Mouse (Mus musculus) gastrocnemius, adult 8-10 months (tissue): ENCODE results near the gene Fkbp11. TPM values are rescaled to one million over a fixed set of nuclear protein-coding genes. Genes with fewer than 3 reads are reported as not detected.

Experiments
- DNase-seq, 2 experiments: peaks; one replicate each; pipeline ENCODE4 v3.0.0; 2022; ENCODE audit warnings: low spot score in 2 of 2
- total RNA-seq, 4 experiments: library from RNA; stranded (reverse); gene quantifications; 2 replicates each; pipeline ENCODE4 v1.2.4; 2022

The Fkbp11 gene
- total RNA-seq, 4 experiments from 2014 or later: 0.43 to 0.92 (median 0.72) TPM; not detected in 1

DNA sequence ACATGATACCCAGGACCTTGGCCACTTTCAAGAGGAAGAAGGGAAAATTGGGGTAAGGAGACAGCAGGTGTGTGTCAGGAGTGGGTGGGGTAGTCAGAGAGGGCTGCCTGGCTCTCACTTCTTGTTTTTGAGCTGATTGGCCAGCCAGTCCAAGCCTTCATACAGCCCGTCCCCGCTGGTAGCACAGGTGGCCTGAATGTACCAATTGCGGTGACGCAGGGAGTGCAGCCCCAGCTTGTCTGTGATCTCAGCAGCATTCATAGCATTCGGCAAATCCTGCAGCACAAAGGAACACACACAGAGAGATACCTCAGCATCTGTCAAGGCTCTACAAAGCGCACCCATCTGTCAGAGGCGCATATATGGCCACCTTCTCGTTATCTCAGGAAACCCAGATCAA is 12.2 kb upstream of the Fkbp11 start:
- no peak for DNase-seq

DNA sequence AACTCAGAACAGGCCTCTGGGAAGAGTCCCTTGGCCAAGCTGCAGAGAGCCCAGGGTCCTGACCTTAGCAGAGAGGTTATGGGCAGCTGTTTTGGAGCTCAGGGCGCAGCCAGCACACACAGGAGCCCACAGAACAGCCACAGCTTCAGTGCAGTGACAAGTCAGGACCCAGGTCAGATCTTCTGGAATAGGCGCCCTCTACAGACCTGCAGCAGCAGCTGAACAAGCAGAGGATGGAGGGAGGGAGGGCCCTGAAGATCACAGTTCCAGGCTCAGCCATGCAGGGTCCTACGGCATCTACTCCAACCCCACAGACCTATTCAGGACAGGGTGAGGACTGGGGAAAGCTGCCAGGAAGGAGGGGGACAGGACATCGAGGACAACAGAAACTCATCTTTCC is 10.8 kb upstream of the Fkbp11 start:
- DNase-seq: no peak

DNA sequence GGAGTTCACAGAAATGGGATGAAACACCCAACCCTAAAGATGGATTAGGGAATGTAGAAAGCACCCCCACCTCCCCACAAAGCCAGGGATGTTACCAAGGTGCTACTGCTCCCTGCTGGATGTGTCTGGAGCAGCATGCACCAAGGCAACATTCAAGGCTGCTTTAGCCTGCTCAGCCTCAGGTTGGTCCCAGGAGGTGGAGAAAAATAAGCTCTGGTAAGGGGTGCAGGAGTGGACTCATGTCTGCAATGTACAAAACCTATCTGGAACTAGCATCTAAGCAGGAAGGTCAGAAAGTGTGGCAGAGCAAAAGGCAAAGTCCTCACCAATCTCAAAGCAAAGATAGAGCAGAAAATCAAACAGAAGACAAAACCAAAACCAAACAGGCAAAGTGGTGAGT is 9.9 kb upstream of the Fkbp11 start:
- DNase-seq: no peak

DNA sequence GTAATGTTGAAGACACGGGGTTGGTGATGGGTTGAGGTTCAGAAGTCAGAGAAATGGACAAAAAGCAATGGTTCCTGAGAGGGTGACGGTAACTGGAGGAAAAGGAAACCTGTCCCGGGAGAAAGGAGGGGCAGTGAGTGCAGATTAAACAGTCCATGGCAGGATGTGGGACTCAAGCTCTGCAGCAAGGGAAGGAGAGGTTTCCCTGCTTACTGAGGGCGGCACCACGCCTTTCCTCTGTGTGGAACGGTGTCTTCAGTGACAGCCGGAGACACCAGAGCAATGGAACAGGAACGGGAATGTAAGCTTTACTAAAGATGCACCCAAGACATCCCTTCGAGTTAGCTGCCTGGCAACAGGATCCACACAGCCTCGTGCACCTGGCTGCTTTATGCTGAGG is 8.5 kb upstream of the Fkbp11 start:
- DNase-seq: no peak

DNA sequence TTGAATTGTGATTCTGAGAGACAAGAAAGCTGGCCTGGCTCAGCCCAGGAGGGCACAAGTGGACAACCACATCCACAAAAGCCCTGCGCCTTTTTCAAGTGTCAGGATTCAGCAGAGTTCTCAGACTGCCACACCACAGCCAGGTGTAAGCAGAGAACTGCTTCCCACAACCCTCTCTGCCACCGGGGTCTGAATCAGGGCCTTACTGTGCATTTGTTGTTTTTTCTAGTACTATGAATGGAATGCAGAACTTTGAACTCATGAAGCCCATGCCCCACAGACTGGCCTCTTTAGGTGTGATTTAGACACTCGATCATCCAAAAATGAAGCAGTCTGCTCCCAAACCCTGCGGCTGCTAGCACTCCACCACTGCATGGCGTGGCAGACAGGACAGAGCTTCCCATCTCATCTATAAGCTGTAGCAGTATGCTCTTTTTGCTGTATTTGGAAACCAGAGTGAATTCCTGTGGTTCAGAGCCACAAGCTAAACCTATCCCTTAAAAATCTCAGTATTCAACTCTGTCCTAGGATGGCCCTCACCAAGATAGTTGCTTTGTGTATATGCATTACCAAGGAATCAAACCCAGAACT is 6.1 kb upstream of the Fkbp11 start:
- DNase-seq: no peak

DNA sequence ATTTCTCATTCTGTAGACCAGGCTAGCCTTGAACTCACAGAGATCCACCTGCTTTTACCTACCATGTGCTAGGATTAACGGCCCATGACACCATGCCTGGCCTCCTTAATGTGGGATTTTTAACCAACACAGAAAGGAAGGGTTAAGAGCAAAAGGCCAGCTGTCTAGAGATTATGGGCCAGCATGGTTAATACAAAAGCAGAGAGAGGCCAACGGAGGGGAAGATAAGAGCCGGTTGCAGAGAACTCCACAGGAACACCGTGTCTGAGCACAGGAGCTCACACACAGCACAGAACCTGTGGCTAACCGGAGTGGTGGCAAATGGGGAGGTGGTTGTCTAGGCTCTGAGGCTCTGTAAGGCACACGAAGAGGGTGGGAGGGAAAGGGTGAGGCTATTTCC is 5.4 kb upstream of the Fkbp11 start:
- DNase-seq: no peak

DNA sequence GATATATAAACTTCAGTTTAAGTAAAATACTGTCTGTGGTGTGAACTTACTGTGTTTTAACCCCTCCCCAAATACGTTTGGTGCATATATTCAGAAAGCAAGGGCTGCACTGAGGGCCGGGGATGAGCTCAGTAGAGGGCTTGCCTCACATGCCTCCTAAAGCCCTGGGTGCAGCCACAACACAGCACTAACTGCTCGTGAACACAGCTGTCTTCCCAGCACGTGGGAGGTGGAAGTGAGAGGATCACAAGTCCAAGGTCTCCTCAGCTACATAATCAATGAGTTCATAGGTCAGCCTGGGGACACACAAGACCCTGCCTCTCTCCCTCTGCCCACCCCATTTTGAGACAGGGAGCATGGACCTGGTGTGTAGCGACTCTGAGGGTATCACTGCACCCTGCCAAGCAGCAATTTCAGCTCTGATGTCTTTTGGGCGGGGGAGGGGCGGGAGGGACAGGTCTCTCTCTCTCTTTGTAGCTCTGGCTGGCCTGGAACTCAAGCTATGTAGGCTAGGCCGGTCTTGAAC is 4.1 kb upstream of the Fkbp11 start:
- DNase-seq: no peak

DNA sequence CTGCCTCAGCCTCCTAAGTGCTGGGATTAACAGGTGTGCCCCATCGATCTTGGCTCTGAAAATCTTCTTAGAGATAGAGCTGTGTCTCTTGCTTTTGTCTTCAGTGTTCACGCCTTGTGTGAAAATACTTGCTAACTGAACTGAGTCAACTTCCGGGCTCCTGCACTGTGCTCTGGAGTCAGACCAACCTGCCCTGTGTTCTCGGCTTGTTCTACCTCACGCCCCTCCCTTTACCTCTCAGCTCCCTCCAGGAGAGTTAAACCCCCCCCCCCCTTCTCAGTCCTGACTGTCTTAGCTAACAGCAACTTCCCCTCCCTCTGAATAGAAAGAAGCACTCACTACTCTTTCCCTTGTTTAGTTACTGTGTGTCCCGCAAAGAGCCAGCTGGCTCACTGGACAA is 2.8 kb upstream of the Fkbp11 start:
- no peak for DNase-seq

DNA sequence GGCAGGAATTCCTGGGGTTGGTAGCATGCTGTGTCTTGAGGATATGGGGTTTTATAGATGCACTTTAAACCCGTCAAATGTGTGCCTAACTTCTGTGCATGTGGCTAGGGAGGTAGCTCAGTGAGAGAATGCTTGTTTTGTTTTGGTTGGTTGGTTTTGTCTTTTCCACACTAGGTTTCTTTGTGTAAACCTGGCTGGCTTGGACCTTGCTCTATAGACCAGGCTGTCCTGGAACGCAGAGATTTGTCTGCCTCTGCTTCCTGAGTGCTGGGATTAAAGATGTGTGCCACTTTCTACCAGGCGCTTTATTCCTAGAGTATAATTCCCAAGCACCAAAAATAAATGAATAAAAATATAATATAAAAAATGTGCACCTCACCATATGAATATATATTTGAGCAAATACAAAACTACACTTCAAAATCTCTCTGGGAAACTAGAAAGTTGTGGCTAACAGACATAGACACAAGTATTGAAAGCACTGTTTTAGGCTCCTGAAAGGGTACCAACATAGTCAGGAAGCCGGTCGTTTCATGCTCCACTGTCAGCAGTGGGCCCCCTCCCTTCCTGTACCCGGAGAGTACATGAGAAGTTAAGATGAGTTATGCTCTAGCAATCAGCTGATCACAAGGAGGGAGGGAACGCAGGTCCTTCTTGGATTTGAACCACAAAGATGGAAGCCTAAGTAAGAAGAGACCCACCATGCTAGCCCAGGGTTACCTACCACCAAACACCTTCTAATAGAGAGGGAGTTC is 2.0 kb upstream of the Fkbp11 start:
- DNase-seq: no peak

DNA sequence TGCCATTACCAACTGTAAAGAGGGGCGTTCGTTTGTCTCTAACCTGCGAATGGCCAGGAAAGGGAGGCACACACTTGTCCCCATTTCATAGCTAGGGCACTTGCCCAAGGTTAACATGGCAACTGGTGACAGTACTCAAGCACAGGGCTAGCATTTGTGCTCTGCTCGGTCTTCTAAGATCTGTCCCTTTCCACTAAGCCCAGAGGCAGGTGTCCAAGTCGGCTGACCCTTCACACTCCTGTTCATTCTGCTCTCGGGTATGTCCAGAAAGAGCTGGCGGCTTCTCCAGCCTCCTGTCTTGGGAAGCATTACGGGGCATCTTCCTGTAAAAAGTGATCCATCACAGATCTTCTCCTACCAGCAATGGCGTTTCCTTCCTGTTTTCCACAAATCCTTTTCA is 368 bp upstream of the Fkbp11 start:
- DNase-seq: no peak

DNA sequence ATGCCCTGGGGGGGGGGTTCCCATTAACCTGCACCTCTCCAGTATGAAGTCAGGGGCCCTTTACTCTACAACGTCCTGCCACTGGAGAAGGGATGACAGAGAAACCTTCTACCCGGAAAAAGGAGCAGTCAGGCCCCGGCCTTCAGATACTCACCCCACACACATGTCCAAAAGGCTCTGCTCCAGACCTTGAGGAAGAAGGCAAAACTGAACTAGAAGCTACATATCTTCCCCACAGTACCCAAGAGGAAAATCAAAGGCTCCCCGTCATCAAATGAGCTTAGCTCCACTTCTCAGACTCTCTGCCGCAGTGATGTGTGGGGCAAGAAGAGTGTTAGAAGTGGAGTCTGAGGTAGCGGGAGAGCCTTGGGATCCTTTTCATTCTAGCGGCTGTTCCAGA is 1.3 kb downstream of the Fkbp11 start:
- no peak for DNase-seq

DNA sequence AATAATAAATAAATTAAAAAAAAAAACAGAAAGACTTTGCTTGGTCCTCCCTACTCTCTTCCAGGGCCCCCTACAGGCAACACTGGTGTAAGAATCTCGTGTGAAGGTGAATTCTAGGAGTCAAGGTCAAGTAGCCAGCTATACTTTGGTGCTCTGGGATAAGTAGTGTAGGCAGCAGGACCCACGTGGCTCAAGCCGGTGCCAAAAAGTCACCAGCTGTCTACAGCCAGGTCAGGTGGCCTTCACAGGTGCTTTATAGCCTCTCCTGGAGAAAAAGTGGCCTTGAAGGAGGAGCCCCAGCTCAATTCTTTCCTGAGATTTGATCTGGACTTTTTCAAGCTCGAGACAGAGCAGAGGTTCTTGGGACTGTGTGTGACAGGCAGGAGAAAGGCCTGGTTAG is 1.9 kb downstream of the Fkbp11 start:
- DNase-seq: no peak

DNA sequence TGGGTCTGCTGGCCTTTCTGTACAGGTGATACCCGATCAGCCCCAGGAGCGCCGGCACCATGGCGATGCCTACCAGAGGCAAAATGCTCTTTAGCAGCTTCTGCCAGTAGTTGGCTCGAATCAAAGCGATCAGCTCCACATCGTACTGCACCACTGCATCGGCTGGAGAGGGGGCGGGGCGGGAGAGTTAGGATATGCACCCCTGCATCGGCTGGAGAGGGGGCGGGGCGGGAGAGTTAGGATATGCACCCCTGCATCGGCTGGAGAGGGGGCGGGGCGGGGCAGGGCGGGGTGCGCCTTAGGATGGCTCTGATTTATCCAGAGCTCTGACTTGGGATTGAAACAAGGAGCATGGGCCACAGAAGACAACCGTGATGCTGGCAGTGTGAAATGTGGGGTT is 3.6 kb downstream of the Fkbp11 start:
- DNase-seq: no peak

DNA sequence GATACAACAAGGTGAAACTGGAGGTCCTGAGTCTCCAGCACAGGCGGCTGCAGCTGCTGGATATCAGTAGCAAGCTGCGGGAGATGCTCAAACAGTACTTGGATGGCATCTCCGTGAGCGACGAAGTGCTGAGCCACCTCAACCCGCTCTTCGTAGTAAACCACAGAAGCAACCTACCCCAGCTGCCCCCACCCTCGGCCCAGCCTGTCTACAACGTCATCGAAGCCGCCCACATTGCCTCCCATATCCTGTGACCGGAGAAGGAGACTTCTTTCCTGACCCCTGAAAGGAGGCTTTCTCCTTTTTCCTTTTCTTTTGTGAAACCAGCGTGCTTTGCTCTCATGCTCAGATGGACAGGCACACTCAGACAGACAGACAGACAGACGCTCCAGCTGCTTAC is 5.1 kb downstream of the Fkbp11 start:
- DNase-seq: no peak

DNA sequence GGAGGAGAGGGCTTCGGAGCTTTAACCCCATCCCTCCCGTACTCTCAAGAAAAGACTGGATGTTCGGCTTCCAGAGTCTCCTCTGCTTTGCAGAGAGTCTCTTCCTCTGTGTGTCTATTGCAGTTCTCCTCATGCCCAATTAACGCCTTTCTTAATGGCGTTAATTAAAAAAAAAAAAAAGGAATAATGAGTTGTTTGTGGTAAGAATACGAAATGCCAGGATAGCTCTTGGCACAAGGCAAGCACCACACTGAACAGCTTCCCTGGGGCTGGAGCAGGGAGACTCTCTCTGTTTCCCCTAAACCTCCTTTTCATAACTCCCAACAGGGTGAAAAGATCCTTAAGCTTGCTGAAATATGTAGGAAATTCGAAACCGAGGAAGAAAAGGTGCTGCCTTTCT is 5.8 kb downstream of the Fkbp11 start:
- no peak for DNase-seq

DNA sequence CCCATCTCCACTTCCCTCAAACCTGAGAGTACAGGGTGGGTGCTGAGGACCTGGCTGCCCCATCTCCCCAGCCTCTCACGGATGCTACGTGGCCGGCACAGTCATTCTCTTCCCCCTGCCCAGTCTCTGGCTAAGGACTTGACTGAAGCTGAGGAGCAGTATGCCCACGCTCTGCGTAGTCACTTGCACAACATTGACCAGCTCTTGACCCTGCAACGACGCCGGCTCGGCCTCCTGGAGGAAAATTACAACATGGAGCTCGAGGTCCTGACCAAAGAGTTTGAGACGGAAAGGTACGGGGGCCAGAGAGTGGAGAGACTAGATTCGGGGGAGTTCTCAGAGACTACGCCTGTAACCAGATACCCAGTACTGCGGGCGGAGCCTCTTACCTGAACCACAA is 10.7 kb downstream of the Fkbp11 start:
- DNase-seq: no peak

DNA sequence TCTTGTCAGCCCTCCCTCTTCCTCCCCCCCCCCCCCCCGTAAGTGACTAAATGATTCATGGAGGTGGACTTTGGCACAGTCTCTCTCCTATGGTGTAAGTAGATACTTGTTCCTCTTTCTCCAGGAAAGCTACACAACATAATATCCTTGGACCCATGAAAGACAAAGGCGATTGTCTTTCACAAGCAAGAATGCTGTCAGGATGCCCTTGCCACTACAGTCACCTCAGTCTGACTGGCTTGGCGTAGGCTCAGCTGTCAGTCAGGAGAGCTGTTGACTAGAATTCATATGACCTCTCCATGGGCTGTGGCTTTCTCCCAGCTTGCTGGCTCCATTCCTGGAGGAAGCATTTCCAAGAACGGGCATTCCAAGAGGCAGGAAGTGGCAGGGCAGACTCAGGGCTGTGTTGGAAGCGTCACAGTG is 13.8 kb downstream of the Fkbp11 start:
- no peak for DNase-seq

DNA sequence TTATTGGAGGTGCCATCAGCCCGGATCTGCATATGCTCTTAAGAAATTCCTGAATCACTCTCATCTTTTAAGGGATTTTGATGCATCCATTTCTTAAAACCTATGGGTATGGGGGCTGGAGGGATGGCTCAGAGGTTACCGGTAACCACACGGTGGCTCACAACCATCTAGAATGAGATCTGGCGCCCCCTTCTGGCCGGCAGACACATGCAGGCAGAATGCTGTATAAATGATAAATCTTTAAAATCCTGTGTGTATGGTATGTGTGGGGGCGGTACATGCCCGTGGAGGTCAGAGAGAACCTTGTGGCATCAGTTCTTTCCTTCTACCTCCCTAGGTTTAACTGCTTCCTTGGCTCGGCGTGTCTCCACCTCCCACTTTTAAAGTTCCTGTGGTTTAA is 17.6 kb downstream of the Fkbp11 start:
- peak in 1 of 2 experiments; percentile 24 for DNase-seq

DNA sequence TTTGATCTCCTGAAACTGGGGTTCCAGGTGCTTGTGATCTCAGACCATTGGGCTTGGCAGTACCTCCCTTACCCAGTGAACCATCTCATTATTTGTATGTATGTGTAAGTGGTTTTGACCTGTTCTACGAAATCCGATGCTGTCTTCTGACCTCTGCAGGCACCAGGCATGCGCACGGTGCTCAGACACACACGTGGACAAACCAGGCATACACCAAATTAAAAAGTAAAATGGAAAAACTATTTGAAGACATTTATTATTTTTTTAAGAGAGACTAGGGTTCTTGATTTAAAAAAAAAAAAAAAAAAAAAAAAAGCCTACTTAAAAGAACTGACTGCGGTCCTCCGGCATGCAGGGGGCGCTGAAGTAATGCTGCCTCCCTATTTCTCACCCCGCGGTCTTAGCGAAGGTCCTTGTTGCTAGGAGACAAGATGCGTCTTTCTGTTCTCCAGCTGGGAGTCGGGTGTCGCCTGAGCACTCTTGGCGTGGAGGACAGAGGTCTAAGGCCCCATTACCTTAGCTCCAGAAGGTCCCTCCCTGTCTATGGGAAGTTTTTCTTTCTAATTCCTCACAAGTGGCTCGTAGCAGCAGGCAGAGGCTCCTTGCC is 20.1 kb downstream of the Fkbp11 start, which contains the start of gene Ccdc65:
Gene Ccdc65, plus strand, starts transcription at position 442 of the 607 bp plus-strand sequence.
- peak; percentile 84 for DNase-seq

DNA sequence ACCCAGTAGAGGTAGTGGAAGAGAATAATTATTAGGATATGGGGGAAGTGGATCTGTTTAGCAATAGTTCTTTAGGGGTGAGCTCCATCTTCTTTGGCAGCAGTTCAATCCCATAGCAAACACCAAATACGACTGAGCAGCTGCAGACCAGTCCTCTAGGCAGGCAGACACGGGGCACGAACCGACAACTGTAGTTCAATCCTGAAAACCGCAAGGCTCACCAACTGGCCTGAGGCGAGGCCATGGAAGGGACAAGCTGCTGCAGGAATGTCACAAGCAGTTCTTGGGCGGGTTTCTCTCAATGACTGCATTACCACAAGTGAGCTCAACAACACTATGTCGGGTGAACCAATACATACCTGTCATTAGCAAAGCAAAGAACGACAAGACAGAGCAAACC is 23.7 kb downstream of the Fkbp11 start:
- no peak for DNase-seq

DNA sequence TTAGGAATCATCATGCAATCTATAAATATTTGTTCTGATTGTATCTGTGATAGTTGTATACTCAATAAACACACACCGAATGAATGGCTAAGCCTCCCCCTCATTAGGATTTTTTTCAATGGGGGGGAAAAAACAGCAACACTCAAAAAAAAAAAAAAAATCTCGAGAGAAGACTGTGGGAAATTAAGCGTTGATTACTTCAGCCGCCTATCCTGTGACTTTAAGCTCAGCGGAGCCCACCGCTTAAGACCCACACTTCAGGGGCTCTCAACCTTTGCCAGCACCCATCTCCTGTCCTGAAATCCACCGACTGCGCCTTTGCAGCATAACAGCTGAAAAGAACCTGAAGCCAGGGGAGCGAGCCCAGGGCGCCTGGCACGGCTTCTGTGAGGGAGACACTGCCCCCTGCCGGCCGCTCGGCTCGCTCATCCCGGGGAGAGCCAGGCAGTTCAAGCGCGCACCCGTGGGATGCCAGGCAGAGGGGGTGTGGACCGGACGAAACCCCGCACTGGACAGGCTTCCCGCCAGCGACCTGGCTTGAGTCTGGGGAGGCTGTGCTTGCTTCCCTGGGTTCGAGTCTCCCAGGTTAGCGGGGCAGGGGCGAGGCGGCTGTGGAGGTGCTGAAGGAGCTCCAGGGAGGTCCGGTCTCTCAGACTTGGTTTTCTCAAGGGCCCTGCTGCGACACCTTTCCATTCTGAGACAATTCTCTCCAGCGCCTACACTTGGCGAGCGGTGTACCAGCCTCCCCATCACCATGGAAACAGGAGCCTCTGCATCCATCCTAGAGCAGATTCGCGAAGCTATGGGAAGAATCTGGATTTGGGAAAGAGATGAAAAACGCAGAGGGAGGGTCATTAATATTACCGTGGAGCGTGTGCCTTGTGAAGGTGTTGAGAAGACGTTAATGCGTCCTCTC is 28.6 kb downstream of the Fkbp11 start:
- DNase-seq: peak; percentile 63 to 77

DNA sequence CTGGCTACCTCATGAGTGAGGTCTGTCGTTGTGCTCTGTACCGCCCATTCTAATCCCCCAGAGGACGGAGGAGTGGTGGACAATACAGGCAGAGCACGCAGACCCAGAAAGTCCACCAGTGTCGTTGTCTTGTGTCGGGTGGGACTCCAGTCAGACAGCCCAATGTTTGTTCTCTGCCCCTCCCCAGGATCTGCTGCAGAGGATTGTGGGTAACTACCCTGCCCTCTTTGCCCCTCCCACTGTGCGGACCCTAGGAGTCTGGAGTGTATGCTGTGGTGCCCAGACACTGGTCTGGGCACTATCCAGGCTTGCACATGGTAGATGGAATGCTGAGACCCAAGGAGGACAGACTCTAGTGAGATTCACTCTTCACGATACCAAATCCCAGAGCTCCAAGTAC is 31.8 kb downstream of the Fkbp11 start:
- DNase-seq: no peak
